Mouse (Mus musculus) left cerebral cortex, postnatal 14 days (tissue): ENCODE results near the gene Rnf208. TPM values are rescaled to one million over a fixed set of nuclear protein-coding genes. Genes with fewer than 3 reads are reported as not detected.

ENCODE experiments used
- DNase-seq, 2 experiments: peaks; one replicate each; pipeline ENCODE4 v3.0.0; 2021 to 2022; ENCODE audit warnings: low spot score in 2 of 2, mixed read lengths in 1 of 2
- intact Hi-C: fragments of 180-260 bp; cut with DNase I; formaldehyde crosslinking; loops from one replicate; pipeline ENCODE4 v1.15.1; 2025
- long read RNA-seq, 2 experiments: library from polyadenylated mRNA; stranded (forward); transcript quantifications; one replicate each; pipeline ENCODE4 v2.0.0; 2021
- total RNA-seq, 2 experiments: library from RNA; stranded (reverse); gene quantifications; 2 replicates each; pipeline ENCODE4 v1.2.3; 2021

Rnf208 gene
- 100 to 1,000 TPM; 220 to 242 TPM for total RNA-seq
- long read RNA-seq, experiment 1, transcript Rnf208-203 (2 exons, 885 nt): minor isoform, 70 of 175 reads
- long read RNA-seq, experiment 1, transcript Rnf208-202 (1 exons, 1,333 nt): major isoform, 98 of 175 reads
- long read RNA-seq, experiment 1, partial matches to known transcripts: 0 of 175 reads
- long read RNA-seq, experiment 1, other reads (novel, unspliced or antisense): 7 of 175 reads
- long read RNA-seq, experiment 2, transcript Rnf208-203 (2 exons, 885 nt): major isoform, 97 of 170 reads
- long read RNA-seq, experiment 2, transcript Rnf208-202 (1 exons, 1,333 nt): minor isoform, 67 of 170 reads
- long read RNA-seq, experiment 2, partial matches to known transcripts: 0 of 170 reads
- long read RNA-seq, experiment 2, other reads (novel, unspliced or antisense): 6 of 170 reads

- intact Hi-C loops: no loop called here
- peak in 1 of 2 experiments; percentile 59 for DNase-seq
Measured at GRCm38 (mm10) chr2:25242101-25242506, at the start of gene Rnf208, which contains the start of gene Cysrt1. Gene Rnf208 (plus strand): TSS chr2:25242255. Gene Cysrt1 (minus strand): TSS chr2:25242452.

- DNase-seq: peak; percentile 87 to 88
- intact Hi-C loops: loop anchor here (2.0 to 5.0 kb wide), 2 partner anchors 35 to 64 kb away; partner anchors contain the start of gene Tmem203
Measured at GRCm38 (mm10) chr2:25193330-25193770, 48.7 kb upstream of the Rnf208 start.

- DNase-seq: no peak
- intact Hi-C loops: loop anchor here (5.0 kb wide), 1 partner anchor 63 kb away; the partner anchor contains the start of gene Tmem203
Measured at GRCm38 (mm10) chr2:25194006-25194405, 48.0 kb upstream of the Rnf208 start.

- DNase-seq: no peak
- intact Hi-C loops: loop anchor here (5.0 kb wide), 1 partner anchor 63 kb away; the partner anchor contains the start of gene Tmem203
Measured at GRCm38 (mm10) chr2:25194486-25195171, 47.4 kb upstream of the Rnf208 start.

GRCm38 (mm10) chr2:25195211-25196156 lies 46.6 kb upstream of the Rnf208 start:
- no peak for DNase-seq
- intact Hi-C loops: no loop called here

GRCm38 (mm10) chr2:25196172-25196954 lies 45.7 kb upstream of the Rnf208 start, which contains the start of gene Tor4a:
Gene Tor4a (minus strand): TSS chr2:25196886.
- DNase-seq: peak in 1 of 2 experiments; percentile 26
- intact Hi-C loops: no loop called here

- DNase-seq: no peak
- intact Hi-C loops: no loop called here
Measured at GRCm38 (mm10) chr2:25197191-25197590, 44.9 kb upstream of the Rnf208 start.

GRCm38 (mm10) chr2:25197946-25198345 lies 44.1 kb upstream of the Rnf208 start:
- no peak for DNase-seq
- intact Hi-C loops: no loop called here

- no peak for DNase-seq
- intact Hi-C loops: no loop called here
Measured at GRCm38 (mm10) chr2:25200631-25201030, 41.4 kb upstream of the Rnf208 start.

- intact Hi-C loops: no loop called here
- DNase-seq: no peak
Measured at GRCm38 (mm10) chr2:25203631-25204214, 38.3 kb upstream of the Rnf208 start.

GRCm38 (mm10) chr2:25207593-25207992 lies 34.5 kb upstream of the Rnf208 start:
- no peak for DNase-seq
- intact Hi-C loops: no loop called here

GRCm38 (mm10) chr2:25210686-25211085 lies 31.4 kb upstream of the Rnf208 start:
- intact Hi-C loops: no loop called here
- no peak for DNase-seq

GRCm38 (mm10) chr2:25211121-25211670 lies 30.9 kb upstream of the Rnf208 start, which contains the start of gene Nelfb:
Gene Nelfb (minus strand): TSS chr2:25211489.
- peak; percentile 76 to 80 for DNase-seq
- intact Hi-C loops: no loop called here

- DNase-seq: no peak
Measured at GRCm38 (mm10) chr2:25213266-25213865, 28.7 kb upstream of the Rnf208 start.

GRCm38 (mm10) chr2:25214444-25214843 lies 27.6 kb upstream of the Rnf208 start, which contains the start of gene Stpg3:
Gene Stpg3 (minus strand): TSS chr2:25214637.
- DNase-seq: no peak
- intact Hi-C loops: no loop called here

More at GRCm38 (mm10) chr2:25213266-25213865, 28.7 kb upstream of the Rnf208 start:
- intact Hi-C loops: no loop called here

GRCm38 (mm10) chr2:25217666-25218065 lies 24.4 kb upstream of the Rnf208 start:
- intact Hi-C loops: no loop called here
- no peak for DNase-seq

- intact Hi-C loops: no loop called here
Measured at GRCm38 (mm10) chr2:25218445-25218844, 23.6 kb upstream of the Rnf208 start, which contains the start of gene Fam166a. Gene Fam166a (plus strand): TSS chr2:25218745.

More at GRCm38 (mm10) chr2:25218445-25218844, 23.6 kb upstream of the Rnf208 start, which contains the start of gene Fam166a:
- DNase-seq: no peak
